Mouse (Mus musculus): Measurements from ENCODE around the gene Arhgef28. TPM values are rescaled to one million over a fixed set of nuclear protein-coding genes. Genes with fewer than 3 reads are reported as not detected.

The Arhgef28 gene
- polyA plus RNA-seq, 1 experiment from 2014 or later: 10.6 TPM

DNA sequence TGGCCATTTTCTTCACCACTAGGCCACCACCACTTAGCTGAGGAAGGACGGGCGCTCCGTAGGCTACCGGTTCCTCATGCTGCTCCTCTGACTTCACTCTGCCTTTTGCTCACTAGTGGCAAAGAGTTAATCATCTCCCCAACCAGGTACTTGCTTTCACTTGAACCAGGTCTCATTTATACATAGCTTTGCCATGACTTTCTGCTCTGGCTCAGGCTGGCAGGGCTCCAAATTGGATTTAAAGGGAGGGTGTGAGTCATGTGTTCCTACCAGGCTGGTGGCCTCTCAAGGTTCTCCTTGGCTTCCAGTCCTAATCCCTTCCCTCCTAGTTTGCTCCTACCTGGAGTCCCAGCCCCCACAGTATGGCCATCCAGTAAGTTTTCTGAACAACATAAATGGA is 192.5 kb downstream of the Arhgef28 start:
- DNase-seq (ENCODE audit: low spot score): no peak
- H3K9me3 ChIP-seq: no peaks in the 10 kb centered on the region
- 95% methylated on average over 4 of the region's 4 CpGs for WGBS
- no peak overlapping the region for H3K4me3 ChIP-seq
- peaks cover 33% of the 10 kb centered on the region for H3K27me3 ChIP-seq (ENCODE audit: insufficient read depth, poor library complexity, severe bottlenecking)
- H3K27ac ChIP-seq: no peak overlapping the region
- peaks cover 16% of the 10 kb centered on the region for H3K4me1 ChIP-seq (replicated peaks)
- H3K36me3 ChIP-seq: no peaks in the 10 kb centered on the region

DNA sequence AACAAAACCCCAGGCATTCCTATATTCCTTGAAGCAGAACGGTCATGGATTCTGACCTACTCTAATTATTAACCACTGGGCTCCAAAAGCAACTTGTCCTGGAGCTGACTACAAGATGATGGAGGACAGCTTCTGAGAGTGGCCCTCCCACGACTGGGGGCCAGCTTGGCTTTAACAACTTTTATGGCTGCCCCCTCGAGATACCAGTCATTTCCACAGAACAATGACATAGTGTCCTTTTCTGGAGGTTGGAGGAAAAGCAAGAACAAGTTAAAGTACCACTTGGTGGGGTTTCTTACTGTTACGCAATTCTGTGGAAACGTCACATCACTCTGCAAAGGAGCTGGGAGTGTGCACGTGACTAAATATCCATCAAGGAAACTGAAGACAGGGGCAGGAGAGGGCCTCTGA is 194.3 kb downstream of the Arhgef28 start:
- DNase-seq (ENCODE audit: low spot score): no peak
- WGBS: 71% methylated on average over 6 of the region's 6 CpGs

DNA sequence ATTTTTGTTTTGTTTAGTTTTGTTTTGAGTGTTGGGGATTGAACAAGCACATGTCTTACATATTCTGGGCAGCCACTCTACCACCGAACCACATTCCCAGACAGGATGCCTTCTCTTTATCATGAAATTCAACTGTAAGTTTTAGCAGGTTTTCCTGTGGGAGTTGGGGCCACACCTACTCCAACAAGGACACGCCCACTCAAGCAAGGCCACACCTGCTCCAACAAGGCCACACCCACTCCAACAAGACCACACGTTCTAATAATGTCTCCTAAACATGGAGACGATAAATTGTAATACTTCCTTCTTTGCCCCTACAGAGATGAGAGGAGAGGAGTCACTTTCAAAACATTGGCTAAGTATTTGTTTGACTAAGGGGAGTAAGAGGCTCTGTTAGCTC is 197.2 kb downstream of the Arhgef28 start:
- Histone ChIP-seq H3K36me3 (no peaks in the 10 kb centered on the region), H3K27ac (no peak overlapping the region), H3K4me1 (replicated peaks) (no peaks in the 10 kb centered on the region), H3K9me3 (no peaks in the 10 kb centered on the region), H3K27me3 (ENCODE audit: insufficient read depth, poor library complexity, severe bottlenecking) (0 out of 2 replicates have a peak, but pooled peaks cover 4% of the 10 kb centered on the region), H3K4me3 (no peak overlapping the region)
- no peak for DNase-seq (ENCODE audit: low spot score)
- 72% methylated on average over 4 of the region's 4 CpGs for WGBS

More for the DNA sequence above, 194.3 kb downstream of the Arhgef28 start:
- no peaks in the 10 kb centered on the region for H3K9me3 ChIP-seq
- H3K4me1 ChIP-seq (replicated peaks): peaks cover 12% of the 10 kb centered on the region
- no peaks in the 10 kb centered on the region for H3K36me3 ChIP-seq
- no peak overlapping the region for H3K27ac ChIP-seq
- peaks cover 29% of the 10 kb centered on the region for H3K27me3 ChIP-seq (ENCODE audit: insufficient read depth, poor library complexity, severe bottlenecking)
- no peak overlapping the region for H3K4me3 ChIP-seq

DNA sequence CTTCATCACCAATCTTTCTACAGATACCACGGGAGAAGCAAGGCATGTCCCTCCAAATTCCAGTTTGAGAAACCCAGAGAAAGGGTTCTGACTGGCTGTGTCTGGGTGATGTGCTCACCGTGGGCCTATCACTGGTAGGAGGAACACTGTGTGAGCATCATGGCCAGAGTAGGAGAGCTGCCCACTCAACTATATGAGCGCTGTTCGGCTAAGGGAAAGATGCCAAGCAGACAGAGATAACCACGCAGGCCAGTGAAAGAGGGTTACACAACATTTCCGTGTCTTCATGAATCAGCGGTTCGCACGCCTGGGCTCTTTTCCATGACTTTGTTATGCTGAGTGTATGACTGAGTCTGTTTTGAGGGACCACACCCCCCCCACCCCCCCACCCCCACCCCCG is 197.7 kb downstream of the Arhgef28 start:
- no peaks in the 10 kb centered on the region for H3K9me3 ChIP-seq
- no peaks in the 10 kb centered on the region for H3K36me3 ChIP-seq
- no peak for DNase-seq (ENCODE audit: low spot score)
- 93% methylated on average over 10 of the region's 10 CpGs for WGBS
- no peak overlapping the region for H3K27ac ChIP-seq
- no peak overlapping the region for H3K4me3 ChIP-seq
- H3K27me3 ChIP-seq (ENCODE audit: insufficient read depth, poor library complexity, severe bottlenecking): 0 out of 2 replicates have a peak, but pooled peaks cover 2% of the 10 kb centered on the region
- no peaks in the 10 kb centered on the region for H3K4me1 ChIP-seq (replicated peaks)

DNA sequence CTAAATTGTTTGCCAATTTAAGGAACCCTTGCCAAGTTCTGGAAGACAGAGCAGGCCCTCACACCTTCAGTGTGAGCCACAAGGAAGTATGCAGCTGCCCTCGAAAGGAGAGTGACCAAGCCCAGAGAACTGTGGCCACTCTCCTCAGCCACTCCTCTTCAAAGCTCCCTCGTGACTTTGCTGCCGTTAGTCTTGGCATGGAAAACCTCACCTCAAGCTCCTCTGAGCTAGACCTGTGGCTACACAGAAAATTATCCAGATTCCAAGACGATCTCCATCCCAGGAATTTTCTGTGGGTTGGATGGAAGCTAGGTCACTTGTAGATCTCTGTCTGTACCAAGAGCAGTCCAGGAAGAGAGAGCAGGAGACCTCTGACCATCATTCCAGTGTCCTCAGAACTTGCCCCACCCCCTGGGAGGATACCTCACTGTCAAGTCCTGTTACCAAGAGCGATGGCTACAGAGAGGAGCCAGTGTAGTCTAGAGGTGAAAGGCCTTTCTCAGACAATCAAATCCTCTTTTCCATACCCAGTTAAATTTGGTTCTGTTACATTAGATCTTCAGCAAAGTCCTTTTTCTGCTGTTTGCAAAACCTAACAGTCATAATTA is 200.5 kb downstream of the Arhgef28 start:
- Histone ChIP-seq H3K27me3 (ENCODE audit: insufficient read depth, poor library complexity, severe bottlenecking) (no peaks in the 10 kb centered on the region), H3K4me3 (no peak overlapping the region), H3K27ac (no peak overlapping the region), H3K9me3 (no peaks in the 10 kb centered on the region), H3K36me3 (no peaks in the 10 kb centered on the region), H3K4me1 (replicated peaks) (peaks cover 12% of the 10 kb centered on the region; the same call in 1 of the 2 replicates)
- no peak for DNase-seq (ENCODE audit: low spot score)
- 85% methylated on average over 5 of the region's 5 CpGs for WGBS

DNA sequence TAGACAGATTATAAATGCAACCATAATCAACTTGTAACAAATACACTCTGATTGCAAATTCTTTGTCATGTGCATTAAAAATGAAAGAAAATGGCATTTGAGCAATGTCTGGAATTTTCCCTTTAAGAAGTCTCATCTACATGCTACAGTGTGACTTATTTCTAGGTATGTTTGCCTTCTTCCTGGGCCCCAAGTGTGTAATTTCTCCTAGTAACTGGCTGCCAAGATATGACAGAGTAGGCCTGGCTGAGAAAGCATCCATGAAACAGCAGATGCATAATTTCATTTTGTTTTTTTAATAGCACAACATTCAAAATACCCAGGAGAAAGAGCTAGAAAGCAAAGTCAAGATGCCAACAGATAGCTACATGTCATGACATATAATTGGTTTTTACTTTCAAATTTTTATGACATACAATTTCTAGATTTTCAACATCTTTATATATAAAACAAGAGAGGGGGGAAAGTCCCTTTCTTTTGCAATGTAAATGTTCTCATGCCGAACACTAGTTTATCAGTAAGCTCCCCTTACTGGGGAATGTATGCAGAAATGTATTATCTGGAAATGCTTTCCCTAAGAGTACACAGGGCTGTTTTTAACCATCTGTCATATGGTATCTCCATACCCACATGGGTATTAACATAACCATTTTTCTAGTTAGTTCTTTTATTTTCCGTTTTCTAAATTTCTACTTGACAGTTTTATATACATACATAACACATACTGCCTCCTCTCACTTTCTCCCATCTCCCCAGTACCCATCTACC is 201.4 kb downstream of the Arhgef28 start:
- Histone ChIP-seq H3K4me3 (no peak overlapping the region), H3K36me3 (no peaks in the 10 kb centered on the region), H3K27ac (no peak overlapping the region), H3K9me3 (no peaks in the 10 kb centered on the region), H3K27me3 (ENCODE audit: insufficient read depth, poor library complexity, severe bottlenecking) (no peaks in the 10 kb centered on the region), H3K4me1 (replicated peaks) (peaks cover 12% of the 10 kb centered on the region; the same call in 1 of the 2 replicates)
- WGBS: 82% methylated on average over 2 of the region's 2 CpGs
- DNase-seq (ENCODE audit: low spot score): no peak

DNA sequence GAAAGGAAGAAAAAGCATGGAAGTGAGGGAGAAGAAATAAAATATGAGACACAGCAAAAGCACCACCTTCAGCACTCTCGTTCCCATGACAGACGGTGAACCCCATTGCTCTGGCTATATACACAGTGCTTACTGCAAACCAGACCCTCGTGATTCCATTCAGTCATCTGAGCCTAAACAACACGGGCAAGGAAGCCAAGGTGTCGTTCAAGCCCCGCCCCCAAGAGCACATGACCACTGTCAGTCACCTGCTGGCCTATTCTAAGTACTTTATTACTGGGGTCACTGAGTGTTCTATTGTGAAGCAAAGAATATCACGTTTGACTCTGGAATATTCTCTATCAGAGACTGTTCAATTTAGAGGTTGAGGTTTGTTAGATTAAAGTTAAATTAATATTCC is 202.5 kb downstream of the Arhgef28 start:
- WGBS: 56% methylated on average over 7 of the region's 7 CpGs
- H3K36me3 ChIP-seq: no peaks in the 10 kb centered on the region
- no peaks in the 10 kb centered on the region for H3K9me3 ChIP-seq

DNA sequence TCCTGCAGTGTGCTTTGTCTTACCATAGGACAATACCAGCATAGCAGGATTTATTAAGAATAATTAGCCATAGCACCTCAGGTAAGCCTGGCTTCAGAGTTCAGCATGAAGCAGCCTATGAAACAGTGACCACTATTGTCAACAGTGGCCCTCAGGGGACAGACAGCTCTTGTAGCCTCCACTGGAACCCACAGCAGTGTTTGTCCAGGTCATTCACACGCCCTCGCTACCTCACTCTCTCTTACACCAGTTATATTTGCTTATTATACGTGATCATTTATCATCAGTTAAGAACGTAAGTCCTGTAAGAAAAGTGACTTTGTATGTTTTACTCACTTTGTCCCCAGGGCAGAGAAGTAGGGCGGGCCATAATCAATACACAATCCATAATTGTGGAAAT is 203.6 kb downstream of the Arhgef28 start:
- Histone ChIP-seq H3K4me3 (no peak overlapping the region), H3K27ac (no peak overlapping the region; the same call in 1 of the 2 replicates), H3K4me1 (replicated peaks) (peaks cover 12% of the 10 kb centered on the region; the same call in 1 of the 2 replicates), H3K9me3 (no peaks in the 10 kb centered on the region), H3K27me3 (ENCODE audit: insufficient read depth, poor library complexity, severe bottlenecking) (no peaks in the 10 kb centered on the region), H3K36me3 (no peaks in the 10 kb centered on the region)
- WGBS: 89% methylated on average over 5 of the region's 5 CpGs
- no peak for DNase-seq (ENCODE audit: low spot score)

More for the DNA sequence above, 202.5 kb downstream of the Arhgef28 start:
- no peak for DNase-seq (ENCODE audit: low spot score)
- Histone ChIP-seq H3K4me1 (replicated peaks) (peaks cover 12% of the 10 kb centered on the region; the same call in 1 of the 2 replicates), H3K4me3 (no peak overlapping the region), H3K27me3 (ENCODE audit: insufficient read depth, poor library complexity, severe bottlenecking) (no peaks in the 10 kb centered on the region), H3K27ac (no peak overlapping the region)

DNA sequence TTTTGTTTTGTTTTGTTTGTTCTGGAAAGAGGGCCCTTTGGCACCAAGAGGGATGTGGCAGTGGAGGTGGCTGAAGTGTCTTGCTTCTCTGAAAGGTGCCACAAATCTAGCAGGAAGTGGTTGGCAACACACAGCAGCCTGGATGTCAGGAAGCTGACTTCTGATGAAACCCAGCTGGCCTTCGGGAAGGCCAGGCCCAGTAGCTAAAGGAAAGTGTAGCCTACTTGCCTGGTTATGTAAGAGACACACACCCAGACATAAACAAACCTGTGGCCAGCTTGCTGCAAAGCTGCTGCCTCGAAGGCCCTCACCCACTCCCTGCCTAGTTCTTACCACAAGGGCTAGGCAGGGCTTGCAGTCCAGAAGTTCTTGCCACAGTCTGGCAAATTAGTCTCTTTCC is 204.1 kb downstream of the Arhgef28 start:
- Histone ChIP-seq H3K27me3 (ENCODE audit: insufficient read depth, poor library complexity, severe bottlenecking) (no peaks in the 10 kb centered on the region), H3K4me1 (replicated peaks) (peaks cover 12% of the 10 kb centered on the region; the same call in 1 of the 2 replicates), H3K9me3 (no peaks in the 10 kb centered on the region), H3K36me3 (no peaks in the 10 kb centered on the region), H3K27ac (peak overlapping the region; percentile 9; the same call in 1 of the 2 replicates), H3K4me3 (no peak overlapping the region)
- 66% methylated on average over 2 of the region's 2 CpGs for WGBS
- no peak for DNase-seq (ENCODE audit: low spot score)

DNA sequence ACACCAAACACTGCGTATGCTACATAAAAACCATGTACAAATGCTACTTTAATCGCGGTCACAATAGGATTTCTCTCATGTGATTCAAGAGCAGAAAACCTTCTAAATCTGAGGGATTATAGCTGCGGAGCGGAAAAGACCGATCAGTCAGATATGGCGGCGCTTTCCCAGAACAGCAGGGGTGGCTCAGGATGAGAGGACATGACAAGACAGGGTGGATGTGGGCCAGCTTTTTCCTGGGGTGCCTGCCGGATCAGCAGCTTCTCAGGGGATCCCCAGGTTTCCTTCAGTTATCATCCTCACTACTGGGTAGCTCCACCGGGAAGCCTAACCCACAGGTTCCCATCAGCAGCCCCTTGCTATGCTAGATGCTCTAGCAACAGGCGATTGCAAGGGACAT is 204.5 kb downstream of the Arhgef28 start:
- peak overlapping the region; percentile 9; the same call in 1 of the 2 replicates for H3K27ac ChIP-seq
- 88% methylated on average over 11 of the region's 11 CpGs for WGBS
- no peak for DNase-seq (ENCODE audit: low spot score)

DNA sequence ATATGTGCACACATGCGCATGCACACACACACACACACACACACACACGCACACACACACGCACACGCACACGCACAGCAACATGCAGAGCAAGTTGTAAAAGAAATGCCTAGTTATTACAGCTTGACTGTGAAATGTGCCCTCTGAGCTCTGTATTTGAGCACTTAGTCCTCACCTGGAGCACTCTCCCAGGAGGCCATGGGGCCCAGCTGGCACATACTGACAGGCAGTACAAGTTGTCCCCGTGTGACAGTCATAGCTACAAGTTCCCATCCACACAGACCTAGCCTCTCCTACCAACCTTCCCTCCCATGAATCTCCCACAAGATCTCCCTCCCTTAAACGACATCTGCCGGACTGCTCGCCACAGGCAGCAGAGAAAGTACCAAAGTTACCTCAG is 205.4 kb downstream of the Arhgef28 start:
- Histone ChIP-seq H3K4me1 (replicated peaks) (peaks cover 12% of the 10 kb centered on the region; the same call in 1 of the 2 replicates), H3K27me3 (ENCODE audit: insufficient read depth, poor library complexity, severe bottlenecking) (no peaks in the 10 kb centered on the region), H3K36me3 (no peaks in the 10 kb centered on the region), H3K4me3 (no peak overlapping the region), H3K9me3 (no peaks in the 10 kb centered on the region), H3K27ac (no peak overlapping the region)
- no peak for DNase-seq (ENCODE audit: low spot score)
- 91% methylated on average over 9 of the region's 9 CpGs for WGBS

More for the DNA sequence above, 204.5 kb downstream of the Arhgef28 start:
- Histone ChIP-seq H3K9me3 (no peaks in the 10 kb centered on the region), H3K4me3 (no peak overlapping the region), H3K27me3 (ENCODE audit: insufficient read depth, poor library complexity, severe bottlenecking) (no peaks in the 10 kb centered on the region), H3K4me1 (replicated peaks) (peaks cover 12% of the 10 kb centered on the region; the same call in 1 of the 2 replicates), H3K36me3 (no peaks in the 10 kb centered on the region)

DNA sequence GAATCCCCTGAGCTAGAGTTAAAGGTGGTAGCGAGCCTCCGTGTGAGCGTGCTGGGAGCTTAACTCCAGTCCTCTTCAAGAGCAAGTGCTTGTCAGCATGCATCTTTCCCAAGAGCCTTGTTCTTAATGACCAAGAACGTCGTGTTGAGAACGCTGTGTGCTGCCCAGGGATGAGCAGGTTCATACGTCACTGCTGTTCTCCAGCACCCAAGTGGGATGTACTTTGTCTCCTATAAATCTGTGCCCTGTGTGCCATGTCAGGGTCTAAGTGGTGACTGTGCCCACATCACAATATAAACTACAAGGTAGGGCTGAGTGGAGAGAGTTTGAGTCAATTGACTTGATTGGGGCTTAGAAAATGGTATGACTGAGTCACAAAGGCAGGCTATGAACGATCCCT is 207.1 kb downstream of the Arhgef28 start:
- Histone ChIP-seq H3K36me3 (no peaks in the 10 kb centered on the region), H3K4me3 (no peak overlapping the region), H3K9me3 (no peaks in the 10 kb centered on the region), H3K4me1 (replicated peaks) (peaks cover 12% of the 10 kb centered on the region; the same call in 1 of the 2 replicates), H3K27me3 (ENCODE audit: insufficient read depth, poor library complexity, severe bottlenecking) (no peaks in the 10 kb centered on the region), H3K27ac (no peak overlapping the region)
- 84% methylated on average over 8 of the region's 8 CpGs for WGBS
- DNase-seq (ENCODE audit: low spot score): no peak

DNA sequence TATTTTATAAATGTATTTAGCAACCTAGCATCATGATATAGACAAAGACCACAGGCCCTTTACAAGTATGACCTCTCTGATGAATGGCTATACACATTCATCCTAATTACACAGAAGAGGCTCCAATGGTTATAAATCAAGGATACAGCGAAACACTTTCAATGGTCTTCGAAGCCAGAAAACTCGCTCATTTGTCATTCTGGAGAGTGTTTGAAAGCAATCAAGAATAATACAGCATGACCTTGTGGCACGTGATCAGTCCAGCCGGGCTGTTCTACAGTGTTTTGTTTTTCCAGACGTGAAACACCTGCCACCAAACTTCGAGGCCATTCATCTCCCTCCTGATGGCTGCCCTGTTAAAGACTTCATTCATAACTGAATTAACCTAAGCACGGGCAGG is 207.7 kb downstream of the Arhgef28 start:
- no peak overlapping the region for H3K27ac ChIP-seq
- H3K4me3 ChIP-seq: no peak overlapping the region
- no peak for DNase-seq (ENCODE audit: low spot score)
- WGBS: 68% methylated on average over 8 of the region's 8 CpGs
- H3K9me3 ChIP-seq: no peaks in the 10 kb centered on the region
- H3K36me3 ChIP-seq: no peaks in the 10 kb centered on the region
- no peaks in the 10 kb centered on the region for H3K27me3 ChIP-seq (ENCODE audit: insufficient read depth, poor library complexity, severe bottlenecking)
- peaks cover 12% of the 10 kb centered on the region; the same call in 1 of the 2 replicates for H3K4me1 ChIP-seq (replicated peaks)
